Mouse (Mus musculus): ENCODE results near the gene Vps16. TPM values are rescaled to one million over a fixed set of nuclear protein-coding genes. Genes with fewer than 3 reads are reported as not detected.

Gene Vps16
- polyA plus RNA-seq, 1 experiment from 2014 or later = 99.3 TPM

GRCm38 (mm10) chr2:130433152-130433551 lies 9.0 kb downstream of the Vps16 start:
- no peak overlapping the region for H3K4me3 ChIP-seq (ENCODE audit: low read depth, low read length)
- no peak overlapping the region for H3K27ac ChIP-seq (ENCODE audit: low read depth, low read length)
- 27% methylated on average over 4 of the region's 4 CpGs for WGBS
- H3K9me3 ChIP-seq (replicated peaks; ENCODE audit: control insufficient read depth, low read length) = no peaks in the 10 kb centered on the region
- H3K27me3 ChIP-seq (replicated peaks; ENCODE audit: control insufficient read depth, insufficient read depth, low read length) = no peaks in the 10 kb centered on the region
- H3K4me1 ChIP-seq (ENCODE audit: control insufficient read depth, insufficient read depth, low read length) = no peaks in the 10 kb centered on the region
- no peak for ATAC-seq
- H3K9ac ChIP-seq (ENCODE audit: low read length) = no peak overlapping the region
- H3K4me2 ChIP-seq (ENCODE audit: low read length) = no peak overlapping the region
- H3K36me3 ChIP-seq (ENCODE audit: control insufficient read depth, insufficient read depth, low read length) = peaks cover 8% of the 10 kb centered on the region
- peak; percentile 74 for DNase-seq (ENCODE audit: low spot score)

- H3K27me3 ChIP-seq (replicated peaks; ENCODE audit: control insufficient read depth, insufficient read depth, low read length) = no peaks in the 10 kb centered on the region
- DNase-seq (ENCODE audit: low spot score) (no peak), ATAC-seq (no peak)
- H3K36me3 ChIP-seq (ENCODE audit: control insufficient read depth, insufficient read depth, low read length) = peaks cover 44% of the 10 kb centered on the region
- no peak overlapping the region for H3K27ac ChIP-seq (ENCODE audit: low read depth, low read length)
- H3K4me2 ChIP-seq (ENCODE audit: low read length) = no peak overlapping the region
- no peaks in the 10 kb centered on the region for H3K9me3 ChIP-seq (replicated peaks; ENCODE audit: control insufficient read depth, low read length)
- H3K9ac ChIP-seq (ENCODE audit: low read length) = no peak overlapping the region
- 95% methylated on average over 1 of the region's 1 CpGs for WGBS
- H3K4me1 ChIP-seq (ENCODE audit: control insufficient read depth, insufficient read depth, low read length) = no peaks in the 10 kb centered on the region
- H3K4me3 ChIP-seq (ENCODE audit: low read depth, low read length) = no peak overlapping the region
These were observed 12.6 kb downstream of the Vps16 start for GRCm38 (mm10) chr2:130436769-130437168.

GRCm38 (mm10) chr2:130438861-130439260 lies 14.7 kb downstream of the Vps16 start:
- Histone ChIP-seq H3K27ac (ENCODE audit: low read depth, low read length) (no peak overlapping the region), H3K36me3 (ENCODE audit: control insufficient read depth, insufficient read depth, low read length) (peaks cover 63% of the 10 kb centered on the region), H3K9me3 (replicated peaks; ENCODE audit: control insufficient read depth, low read length) (no peaks in the 10 kb centered on the region), H3K4me2 (ENCODE audit: low read length) (no peak overlapping the region), H3K27me3 (replicated peaks; ENCODE audit: control insufficient read depth, insufficient read depth, low read length) (no peaks in the 10 kb centered on the region), H3K4me3 (ENCODE audit: low read depth, low read length) (no peak overlapping the region), H3K4me1 (ENCODE audit: control insufficient read depth, insufficient read depth, low read length) (no peaks in the 10 kb centered on the region), H3K9ac (ENCODE audit: low read length) (no peak overlapping the region)
- no peak for DNase-seq (ENCODE audit: low spot score)
- WGBS = 90% methylated on average over 3 of the region's 3 CpGs
- ATAC-seq = no peak

GRCm38 (mm10) chr2:130439840-130440480 lies 15.8 kb downstream of the Vps16 start:
- WGBS = 93% methylated on average over 4 of the region's 4 CpGs
- H3K4me3 ChIP-seq (ENCODE audit: low read depth, low read length) = no peak overlapping the region
- H3K4me2 ChIP-seq (ENCODE audit: low read length) = no peak overlapping the region
- no peaks in the 10 kb centered on the region for H3K9me3 ChIP-seq (replicated peaks; ENCODE audit: control insufficient read depth, low read length)
- DNase-seq (ENCODE audit: low spot score) = no peak
- ATAC-seq = no peak
- no peaks in the 10 kb centered on the region for H3K4me1 ChIP-seq (ENCODE audit: control insufficient read depth, insufficient read depth, low read length)
- no peak overlapping the region for H3K9ac ChIP-seq (ENCODE audit: low read length)
- peaks cover 73% of the 10 kb centered on the region for H3K36me3 ChIP-seq (ENCODE audit: control insufficient read depth, insufficient read depth, low read length)
- no peaks in the 10 kb centered on the region for H3K27me3 ChIP-seq (replicated peaks; ENCODE audit: control insufficient read depth, insufficient read depth, low read length)
- H3K27ac ChIP-seq (ENCODE audit: low read depth, low read length) = no peak overlapping the region

- no peaks in the 10 kb centered on the region for H3K4me1 ChIP-seq (ENCODE audit: control insufficient read depth, insufficient read depth, low read length)
- peaks cover 78% of the 10 kb centered on the region for H3K36me3 ChIP-seq (ENCODE audit: control insufficient read depth, insufficient read depth, low read length)
These were observed 18.0 kb downstream of the Vps16 start for GRCm38 (mm10) chr2:130442162-130442561.

GRCm38 (mm10) chr2:130448449-130448848 lies 24.3 kb downstream of the Vps16 start:
- Histone ChIP-seq H3K4me3 (ENCODE audit: low read depth, low read length) (no peak overlapping the region), H3K27ac (ENCODE audit: low read depth, low read length) (no peak overlapping the region), H3K9me3 (replicated peaks; ENCODE audit: control insufficient read depth, low read length) (no peaks in the 10 kb centered on the region), H3K9ac (ENCODE audit: low read length) (no peak overlapping the region), H3K36me3 (ENCODE audit: control insufficient read depth, insufficient read depth, low read length) (peaks cover 20% of the 10 kb centered on the region), H3K4me2 (ENCODE audit: low read length) (no peak overlapping the region), H3K4me1 (ENCODE audit: control insufficient read depth, insufficient read depth, low read length) (peaks cover 15% of the 10 kb centered on the region), H3K27me3 (replicated peaks; ENCODE audit: control insufficient read depth, insufficient read depth, low read length) (no peaks in the 10 kb centered on the region)
- DNase-seq (ENCODE audit: low spot score) = no peak
- no peak for ATAC-seq

More at GRCm38 (mm10) chr2:130442162-130442561, 18.0 kb downstream of the Vps16 start:
- ATAC-seq (no peak), DNase-seq (ENCODE audit: low spot score) (no peak)
- no peak overlapping the region for H3K9ac ChIP-seq (ENCODE audit: low read length)
- no peak overlapping the region for H3K4me2 ChIP-seq (ENCODE audit: low read length)
- H3K4me3 ChIP-seq (ENCODE audit: low read depth, low read length) = no peak overlapping the region
- no peaks in the 10 kb centered on the region for H3K9me3 ChIP-seq (replicated peaks; ENCODE audit: control insufficient read depth, low read length)
- no peak overlapping the region for H3K27ac ChIP-seq (ENCODE audit: low read depth, low read length)
- no peaks in the 10 kb centered on the region for H3K27me3 ChIP-seq (replicated peaks; ENCODE audit: control insufficient read depth, insufficient read depth, low read length)
- WGBS = 85% methylated on average over 10 of the region's 10 CpGs

GRCm38 (mm10) chr2:130449021-130449793 lies 25.1 kb downstream of the Vps16 start:
- Histone ChIP-seq H3K4me3 (ENCODE audit: low read depth, low read length) (peak overlapping the region; percentile 91), H3K27me3 (replicated peaks; ENCODE audit: control insufficient read depth, insufficient read depth, low read length) (no peaks in the 10 kb centered on the region), H3K9me3 (replicated peaks; ENCODE audit: control insufficient read depth, low read length) (no peaks in the 10 kb centered on the region), H3K36me3 (ENCODE audit: control insufficient read depth, insufficient read depth, low read length) (peaks cover 12% of the 10 kb centered on the region), H3K27ac (ENCODE audit: low read depth, low read length) (no peak overlapping the region), H3K9ac (ENCODE audit: low read length) (peak overlapping the region; percentile 92), H3K4me2 (ENCODE audit: low read length) (peak overlapping the region; percentile 87), H3K4me1 (ENCODE audit: control insufficient read depth, insufficient read depth, low read length) (peaks cover 15% of the 10 kb centered on the region)
- DNase-seq (ENCODE audit: low spot score) (no peak), ATAC-seq (no peak; the same call in 1 of the 2 replicates)
- WGBS = 8% methylated on average over 17 of the region's 17 CpGs

DNA sequence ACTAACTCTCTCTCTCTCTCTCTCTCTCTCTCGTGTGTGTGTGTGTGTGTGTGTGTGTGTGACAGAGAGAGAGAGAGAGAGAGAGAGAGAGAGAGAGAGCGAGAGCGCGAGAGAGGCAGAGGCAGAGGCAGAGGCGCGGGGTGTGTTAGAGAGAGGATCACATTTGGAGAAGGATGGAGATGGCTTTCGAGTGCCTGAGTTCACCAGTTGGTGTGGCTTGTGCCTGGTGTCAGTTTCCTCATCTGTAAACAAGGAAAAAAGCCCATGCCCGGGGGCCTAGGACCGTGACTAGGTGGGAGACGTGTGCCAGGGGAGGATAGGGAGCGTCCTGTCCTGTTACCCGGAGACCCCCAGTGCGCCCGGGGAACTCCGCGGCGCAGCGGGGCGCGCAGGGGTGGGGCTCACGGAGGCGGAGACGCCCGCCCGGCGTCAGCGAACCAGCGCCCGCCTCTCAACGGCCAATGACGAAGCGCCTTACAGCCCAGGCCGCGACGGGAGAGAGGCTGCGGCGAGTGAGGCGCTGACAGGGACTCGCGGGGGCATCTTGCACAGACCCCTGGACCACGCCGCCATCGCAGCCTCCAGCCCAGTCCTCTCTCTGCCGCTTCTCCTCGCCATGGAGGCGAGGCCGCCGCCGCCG lies 25.8 kb downstream of the Vps16 start, which contains the start of gene Ptpra:
Ptpra (plus strand) TSS at position 485 of the 640 bp plus-strand sequence.
- ATAC-seq = peak; percentile 99
- Histone ChIP-seq H3K4me3 (ENCODE audit: low read depth, low read length) (peak within 1 kb of the TSS; percentile 91), H3K9me3 (replicated peaks; ENCODE audit: control insufficient read depth, low read length) (no peaks in the 10 kb centered on the region), H3K27ac (ENCODE audit: low read depth, low read length) (peak within 1 kb of the TSS; percentile 68; the same call in 1 of the 2 replicates), H3K4me1 (ENCODE audit: control insufficient read depth, insufficient read depth, low read length) (peaks cover 15% of the 10 kb centered on the region), H3K4me2 (ENCODE audit: low read length) (peak within 1 kb of the TSS; percentile 87), H3K36me3 (ENCODE audit: control insufficient read depth, insufficient read depth, low read length) (peaks cover 6% of the 10 kb centered on the region), H3K9ac (ENCODE audit: low read length) (peak within 1 kb of the TSS; percentile 92), H3K27me3 (replicated peaks; ENCODE audit: control insufficient read depth, insufficient read depth, low read length) (no peaks in the 10 kb centered on the region)
- WGBS = under 1% methylated on average over 42 of the region's 50 CpGs
- peak; percentile 94 for DNase-seq (ENCODE audit: low spot score)

Measured in forebrain, embryonic 14.5 days (tissue).